Mouse (Mus musculus) right cerebral cortex, postnatal 10 days (tissue): ENCODE measurements around the gene Cd36.
"Not testable (repeated sequence)": the region's sequence is repeated elsewhere in the genome, so short reads cannot be mapped to it uniquely, and the experiment has no call there.

Source experiments
- DNase-seq, 2 experiments: peaks; one replicate each; pipeline ENCODE4 v3.0.0; 2021; ENCODE audit warnings: low spot score in 2 of 2

Gene Cd36

DNA sequence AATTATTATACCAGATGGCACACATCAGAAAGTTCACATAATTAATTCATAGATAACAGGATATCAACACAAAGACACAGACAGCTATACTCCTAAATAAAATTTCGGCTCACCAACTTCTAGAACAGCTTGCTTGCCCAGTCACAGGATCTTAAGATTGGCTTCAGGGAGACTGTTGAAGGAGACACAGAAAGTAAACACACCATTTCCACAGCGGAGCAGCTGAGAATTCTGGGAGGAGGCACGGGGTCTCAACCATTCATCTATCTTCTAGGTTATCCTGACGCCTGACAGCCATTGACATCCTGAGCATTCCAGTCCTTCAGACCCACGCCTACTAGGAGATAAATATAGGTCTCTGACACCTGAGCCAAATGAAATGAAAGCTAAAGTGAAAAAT is at the start of gene Cd36:
Gene Cd36, minus strand, starts transcription at position 204 of the 400 bp plus-strand sequence.
- no peak for DNase-seq

GRCm38 (mm10) chr5:17934501-17934900 is 45.9 kb upstream of the Cd36 start:
- no peak for DNase-seq

DNA sequence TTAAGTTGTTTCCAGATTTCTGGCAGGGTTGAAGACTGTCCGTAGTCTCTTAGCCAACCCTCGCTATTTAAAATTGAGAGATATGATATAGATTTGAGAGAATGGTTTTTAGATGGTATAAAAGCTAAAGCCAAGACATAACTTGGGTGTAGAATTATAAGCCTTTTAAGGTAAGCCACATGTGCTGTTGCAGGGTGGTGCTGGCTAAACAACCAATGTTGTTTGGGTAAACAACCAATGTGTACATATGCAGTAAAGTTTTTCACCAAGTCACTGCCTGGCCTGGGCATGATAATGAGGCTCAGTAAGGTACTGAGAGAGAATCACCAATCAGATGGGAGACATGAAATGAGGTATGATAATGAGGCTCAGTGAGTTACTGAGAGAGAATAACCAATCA is 43.0 kb upstream of the Cd36 start:
- DNase-seq, result not testable (repeated sequence)

GRCm38 (mm10) chr5:17929006-17929567 is 40.5 kb upstream of the Cd36 start:
- DNase-seq, result no peak

DNA sequence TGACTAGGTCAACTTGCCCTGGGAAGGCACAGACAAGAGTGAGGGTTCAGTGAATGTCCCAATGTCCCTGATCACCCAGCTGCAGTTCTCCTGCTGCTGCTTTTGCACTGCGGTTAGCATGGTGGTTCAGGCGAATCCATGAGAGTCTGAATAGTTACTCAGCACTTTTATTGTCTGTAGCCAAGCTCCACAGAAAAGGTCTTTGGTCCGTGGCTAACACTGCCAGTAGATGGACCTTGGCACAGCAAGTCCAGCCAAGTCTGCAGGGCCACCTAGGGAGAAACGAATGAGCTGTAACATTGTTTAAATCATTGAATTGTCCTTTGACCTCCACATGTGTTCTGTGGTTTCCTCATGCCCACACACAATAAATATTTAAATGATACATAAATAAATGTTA is 39.9 kb upstream of the Cd36 start:
- no peak for DNase-seq

GRCm38 (mm10) chr5:17924085-17924518 is 35.5 kb upstream of the Cd36 start:
- DNase-seq, result no peak

DNA sequence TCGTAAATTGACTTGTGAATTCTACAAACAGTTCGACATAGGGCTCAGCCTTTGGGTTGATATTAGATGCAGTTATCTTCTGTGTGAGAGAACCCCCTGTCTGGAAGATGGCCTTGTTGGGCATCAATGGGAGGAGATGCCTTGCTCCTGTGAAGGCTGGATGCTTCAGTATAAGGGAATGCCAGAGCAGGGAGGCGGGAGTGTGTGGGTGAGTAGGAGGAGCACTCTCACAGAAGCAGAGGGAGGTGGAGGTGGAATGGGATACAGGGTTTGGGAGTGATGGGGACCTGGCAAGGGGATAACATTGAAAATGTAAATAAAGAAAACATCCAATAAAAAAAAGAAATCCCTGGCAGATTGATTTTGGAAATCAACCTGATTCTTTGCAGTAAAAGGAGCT is 35.0 kb upstream of the Cd36 start:
- DNase-seq, result no peak

DNA sequence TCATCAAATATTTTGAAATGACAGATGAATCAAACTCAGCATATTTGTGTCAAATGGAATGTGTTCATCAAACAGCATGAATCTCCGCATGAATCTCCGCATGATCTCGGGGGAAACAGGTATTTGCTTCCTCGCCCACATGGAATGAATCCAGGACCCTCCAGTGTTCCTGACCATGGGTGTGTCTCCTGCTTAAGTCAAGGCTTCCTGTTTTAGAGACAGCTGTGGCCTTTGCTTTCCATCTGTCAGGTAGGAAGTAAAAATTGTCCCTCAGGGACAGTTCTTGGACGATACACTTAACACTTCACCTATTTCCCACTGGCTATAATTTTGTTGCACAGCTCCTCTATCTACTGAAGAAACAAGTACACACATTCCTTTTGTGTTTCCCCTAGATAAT is 30.4 kb upstream of the Cd36 start:
- no peak for DNase-seq

DNA sequence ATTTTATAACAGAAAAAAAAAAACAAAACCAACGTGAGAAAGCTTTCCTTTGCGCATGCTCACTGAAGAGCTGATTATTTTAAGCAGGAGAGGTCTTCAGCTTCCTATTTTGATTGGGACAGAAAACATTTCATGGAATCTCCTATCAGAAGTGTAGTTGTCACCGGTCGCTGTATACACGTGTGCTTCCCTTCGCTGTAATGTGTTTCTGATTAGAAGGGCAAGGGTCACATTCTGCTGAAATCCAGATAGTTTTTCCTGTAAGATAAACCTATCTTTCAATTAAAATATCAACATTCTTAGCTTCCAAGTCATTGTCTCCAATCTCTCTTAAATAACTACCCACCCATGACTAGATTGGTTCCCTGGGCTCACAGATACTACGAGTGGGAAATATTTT is 16.2 kb upstream of the Cd36 start:
- DNase-seq, result no peak

DNA sequence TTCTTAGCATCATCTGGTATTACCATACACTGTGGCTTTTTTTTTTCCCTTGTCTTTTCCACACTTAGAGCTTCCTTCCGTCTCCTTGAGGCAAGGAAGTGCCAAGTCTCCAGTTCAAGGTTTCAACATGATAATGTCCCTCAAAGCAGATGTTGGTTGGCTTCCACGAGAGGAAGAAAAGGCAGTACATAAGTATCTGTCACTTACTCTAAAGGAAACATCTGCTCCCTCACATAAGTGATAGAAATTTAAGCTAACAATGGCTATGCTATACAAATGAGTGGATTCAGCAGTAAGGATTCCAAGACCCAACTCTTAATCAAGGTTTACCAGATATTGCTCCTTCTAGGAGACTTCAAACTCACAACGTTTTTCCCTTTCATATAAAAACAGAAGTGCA is 10.3 kb upstream of the Cd36 start:
- no peak for DNase-seq

GRCm38 (mm10) chr5:17897641-17898040 is 9.0 kb upstream of the Cd36 start:
- not testable (repeated sequence) for DNase-seq

DNA sequence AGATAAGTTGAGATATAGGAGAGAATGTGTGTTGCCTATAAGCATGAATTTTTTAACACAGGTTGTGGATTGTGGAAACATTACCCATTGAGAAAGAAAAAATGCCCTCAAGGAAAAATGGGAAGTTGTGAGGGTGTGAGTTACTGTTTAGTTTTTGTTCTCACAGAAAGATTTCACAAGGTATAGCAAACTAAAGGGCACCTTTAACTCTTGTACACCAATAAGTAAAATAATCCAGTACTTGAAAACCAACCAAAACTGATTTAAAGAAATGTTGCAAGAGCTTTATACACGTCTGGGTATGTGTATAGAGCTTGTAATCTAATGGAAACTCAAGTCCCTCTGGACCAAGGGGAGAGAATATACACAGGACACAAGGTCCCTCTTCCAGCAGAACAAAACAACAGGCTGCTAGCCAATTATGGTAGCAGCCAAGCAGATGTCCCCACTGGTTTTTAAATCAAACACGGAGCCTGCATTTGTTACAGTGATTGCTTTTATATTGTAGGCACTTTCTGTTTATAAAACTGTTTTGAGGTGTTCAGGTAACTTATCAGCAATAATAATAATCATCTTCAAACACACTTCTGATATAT is 5.1 kb upstream of the Cd36 start:
- no peak for DNase-seq

GRCm38 (mm10) chr5:17889291-17889690 is 690 bp upstream of the Cd36 start:
- no peak for DNase-seq

GRCm38 (mm10) chr5:17886377-17886776 is 2.2 kb downstream of the Cd36 start:
- DNase-seq, result no peak

GRCm38 (mm10) chr5:17883357-17883875 is 5.2 kb downstream of the Cd36 start:
- DNase-seq, result no peak

GRCm38 (mm10) chr5:17881542-17881896 is 7.1 kb downstream of the Cd36 start:
- no peak for DNase-seq

DNA sequence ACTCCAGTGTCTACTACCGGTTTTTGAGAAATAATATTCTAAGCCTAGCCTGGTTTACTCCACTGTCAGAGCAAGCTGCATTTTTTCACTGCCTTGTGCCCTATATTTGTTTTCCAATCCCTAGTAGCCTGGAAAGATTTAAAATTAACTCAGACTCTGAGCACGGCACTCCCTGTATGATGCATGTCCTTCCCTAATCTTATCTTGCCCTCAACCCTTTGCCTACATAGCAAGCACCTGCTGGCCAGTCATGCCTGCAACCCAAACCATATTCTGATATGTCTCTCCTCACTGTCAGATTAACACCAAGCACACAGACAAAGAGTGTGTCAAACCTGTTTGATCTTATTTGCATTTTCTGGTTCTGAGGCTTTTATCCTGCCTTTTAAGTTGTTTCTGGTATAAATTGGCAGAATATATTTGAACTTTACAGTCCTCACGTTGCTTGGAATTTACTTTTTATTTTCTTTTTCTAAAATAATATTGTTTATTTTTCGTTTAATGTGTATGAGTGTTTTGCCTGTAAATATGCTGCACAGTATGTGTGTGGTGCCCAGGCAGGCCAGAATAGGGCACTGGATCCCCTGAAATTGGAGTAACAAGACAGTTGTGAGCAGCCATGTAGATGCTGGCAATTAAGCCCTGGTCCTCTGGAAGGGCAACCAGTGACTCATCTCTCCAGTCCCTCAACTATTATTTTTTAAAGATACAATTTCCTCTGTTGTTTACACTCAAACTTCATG is 7.6 kb downstream of the Cd36 start:
- no peak for DNase-seq

GRCm38 (mm10) chr5:17879924-17880323 is 8.7 kb downstream of the Cd36 start:
- DNase-seq, result no peak

GRCm38 (mm10) chr5:17877044-17877443 is 11.6 kb downstream of the Cd36 start:
- no peak for DNase-seq

DNA sequence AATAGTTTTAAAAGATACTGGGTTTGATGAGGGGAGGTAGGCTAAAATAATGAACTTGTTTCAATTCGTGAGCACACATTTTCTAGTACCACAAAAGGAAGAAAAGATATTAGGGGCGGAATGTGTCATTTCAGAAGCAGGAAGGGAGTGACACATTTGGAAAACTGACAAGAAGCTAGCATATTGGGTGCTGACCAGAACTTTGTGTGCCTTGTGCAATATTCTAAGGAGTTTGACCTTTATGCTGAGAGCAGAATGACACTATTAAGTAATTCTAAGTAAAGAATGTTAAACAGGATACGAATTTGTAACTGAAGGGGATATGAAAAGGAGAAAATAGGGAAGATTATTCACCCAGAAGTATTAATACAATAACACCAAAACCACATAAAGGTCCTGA is 12.0 kb downstream of the Cd36 start:
- DNase-seq, result no peak

GRCm38 (mm10) chr5:17874335-17874734 is 14.3 kb downstream of the Cd36 start:
- no peak for DNase-seq

- no peak for DNase-seq
These were observed 23.2 kb downstream of the Cd36 start for GRCm38 (mm10) chr5:17865432-17865831.

DNA sequence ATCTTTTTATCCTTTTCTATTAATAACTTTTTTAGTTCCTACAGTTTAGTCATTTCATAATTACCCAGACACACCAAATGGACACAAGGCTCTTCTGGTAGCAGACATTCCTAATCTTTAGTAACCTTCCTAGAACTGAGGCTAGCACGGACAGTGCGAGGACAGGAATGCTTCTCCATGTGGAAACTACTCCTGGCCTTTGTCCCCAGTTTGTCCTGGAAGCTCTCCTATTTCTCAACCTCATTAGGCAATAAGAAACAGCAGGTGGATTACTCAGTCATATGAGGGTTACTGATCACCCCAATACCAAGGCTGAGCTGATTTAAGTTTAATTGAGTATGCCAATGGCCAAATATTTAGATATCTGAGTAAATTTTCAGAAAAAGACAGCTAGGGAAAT is 25.5 kb downstream of the Cd36 start:
- DNase-seq, result no peak
